Comparison of ENCODE assay signal across 16 mouse cellular contexts in genomic region chr12:108226216-108226615, GRCm38 (mm10). TPM values are rescaled to one million over a fixed set of nuclear protein-coding genes. Genes with fewer than 3 reads are reported as not detected.
DNase-seq lines count a peak whose midpoint lies in the region; ATAC-seq and TF ChIP-seq lines count a peak whose summit lies in the region.
"Had no signal": no experiment of that assay in that cellular context is flagged by ENCODE, and none has a peak within 500 bp of the region (broad histone marks: within the 10 kb centered on the region; RNA-seq: fewer than 3 reads in every experiment).

No protein-coding gene starts in this region.

- no peak for ATAC-seq in forebrain, embryonic 14.5 days
- ATAC-seq in forebrain, postnatal 0 days, result no peak
- ATAC-seq in hindbrain, postnatal 0 days, result no peak
- no peak for ATAC-seq in midbrain, embryonic 12.5 days (ENCODE audit: low FRiP score, low read depth)
- ATAC-seq in midbrain, embryonic 14.5 days (ENCODE audit: low FRiP score, low TSS enrichment), result no peak
- ATAC-seq in liver, embryonic 12.5 days, result no peak
- ATAC-seq: intestine, embryonic 15.5 days had no signal

- H3K4me3 ChIP-seq in forebrain, embryonic 14.5 days (ENCODE audit: low read depth, low read length), result no peak overlapping the region
- no peak overlapping the region for H3K4me3 ChIP-seq in forebrain, postnatal 0 days (ENCODE audit: low read depth, low read length)
- H3K4me3 ChIP-seq in hindbrain, embryonic 10.5 days, result no peak overlapping the region
- no peak overlapping the region for H3K4me3 ChIP-seq in hindbrain, postnatal 0 days (ENCODE audit: low read length)
- H3K4me3 ChIP-seq in midbrain, embryonic 12.5 days, result no peak overlapping the region
- H3K4me3 ChIP-seq in midbrain, embryonic 14.5 days (replicated peaks; ENCODE audit: low read depth, low read length), result no peak overlapping the region
- no peak overlapping the region for H3K4me3 ChIP-seq in liver, embryonic 12.5 days
- H3K4me3 ChIP-seq: intestine, embryonic 15.5 days; liver, embryonic 13.5 days; stomach, embryonic 15.5 days had no signal

- TF ChIP-seq CTCF in forebrain, postnatal 0 days (IDR thresholded peaks at IDR 0.05; ENCODE audit: low read depth), result no peak
- TF ChIP-seq CTCF in hindbrain, postnatal 0 days (IDR thresholded peaks at IDR 0.05; ENCODE audit: low read depth), result no peak

- no peak overlapping the region for H3K27ac ChIP-seq in forebrain, embryonic 14.5 days (ENCODE audit: low read depth, low read length)
- no peak overlapping the region for H3K27ac ChIP-seq in forebrain, postnatal 0 days (ENCODE audit: low read depth, low read length)
- H3K27ac ChIP-seq in hindbrain, embryonic 10.5 days, result peak overlapping the region; percentile 47
- no peak overlapping the region for H3K27ac ChIP-seq in hindbrain, postnatal 0 days
- H3K27ac ChIP-seq in midbrain, embryonic 12.5 days (replicated peaks), result 0 out of 2 replicates have a peak overlapping the region, but pooled peaks have one; percentile 15
- H3K27ac ChIP-seq in midbrain, embryonic 14.5 days (replicated peaks; ENCODE audit: low read depth, low read length), result no peak overlapping the region
- H3K27ac ChIP-seq in liver, embryonic 12.5 days, result no peak overlapping the region
- H3K27ac ChIP-seq: intestine, embryonic 15.5 days; liver, embryonic 13.5 days; stomach, embryonic 15.5 days had no signal

- H3K9ac ChIP-seq in forebrain, embryonic 14.5 days (ENCODE audit: low read length), result peak overlapping the region; percentile 29; the same call in 1 of the 2 replicates
- H3K9ac ChIP-seq in forebrain, postnatal 0 days, result no peak overlapping the region
- H3K9ac ChIP-seq in hindbrain, postnatal 0 days (replicated peaks; ENCODE audit: low read length), result no peak overlapping the region
- no peak overlapping the region for H3K9ac ChIP-seq in midbrain, embryonic 12.5 days (replicated peaks)
- no peak overlapping the region for H3K9ac ChIP-seq in midbrain, embryonic 14.5 days (replicated peaks; ENCODE audit: low read length)
- H3K9ac ChIP-seq in liver, embryonic 12.5 days, result no peak overlapping the region
- H3K9ac ChIP-seq: intestine, embryonic 15.5 days; liver, embryonic 13.5 days; lung, embryonic 14.5 days; stomach, embryonic 15.5 days had no signal

- H3K27me3 ChIP-seq in forebrain, embryonic 14.5 days (replicated peaks; ENCODE audit: control insufficient read depth, insufficient read depth, low read length), result no peaks in the 10 kb centered on the region
- no peaks in the 10 kb centered on the region for H3K27me3 ChIP-seq in forebrain, postnatal 0 days (ENCODE audit: insufficient read depth, low read length)
- H3K27me3 ChIP-seq in hindbrain, embryonic 10.5 days (ENCODE audit: insufficient read depth, poor library complexity, severe bottlenecking), result no peaks in the 10 kb centered on the region
- no peaks in the 10 kb centered on the region for H3K27me3 ChIP-seq in hindbrain, postnatal 0 days (ENCODE audit: insufficient read depth, low read length)
- H3K27me3 ChIP-seq in midbrain, embryonic 12.5 days, result no peaks in the 10 kb centered on the region
- no peaks in the 10 kb centered on the region for H3K27me3 ChIP-seq in midbrain, embryonic 14.5 days (ENCODE audit: control insufficient read depth, insufficient read depth, low read length)
- no peaks in the 10 kb centered on the region for H3K27me3 ChIP-seq in liver, embryonic 12.5 days (replicated peaks)
- H3K27me3 ChIP-seq: intestine, embryonic 15.5 days; liver, embryonic 13.5 days; stomach, embryonic 15.5 days had no signal

- DNase-seq in forebrain, embryonic 14.5 days (ENCODE audit: low spot score), result no peak
- DNase-seq in forebrain, postnatal 0 days, result no peak
- no peak for DNase-seq in hindbrain, embryonic 10.5 days (ENCODE audit: low spot score)
- DNase-seq in hindbrain, postnatal 0 days (ENCODE audit: low spot score), result no peak
- no peak for DNase-seq in midbrain, embryonic 14.5 days
- DNase-seq: adrenal gland, adult 2 months; embryo, embryonic 11 days; kidney, adult 9 months; liver, embryonic 13.5 days; thymus, adult 18-20 months; thymus, postnatal 4 days had no signal

- no peaks in the 10 kb centered on the region for H3K36me3 ChIP-seq in forebrain, embryonic 14.5 days (ENCODE audit: control insufficient read depth, insufficient read depth, low read length)
- H3K36me3 ChIP-seq in forebrain, postnatal 0 days (ENCODE audit: insufficient read depth), result no peaks in the 10 kb centered on the region
- H3K36me3 ChIP-seq in hindbrain, embryonic 10.5 days, result no peaks in the 10 kb centered on the region
- H3K36me3 ChIP-seq in hindbrain, postnatal 0 days (ENCODE audit: insufficient read depth, low read length), result no peaks in the 10 kb centered on the region
- H3K36me3 ChIP-seq in midbrain, embryonic 12.5 days, result no peaks in the 10 kb centered on the region
- no peaks in the 10 kb centered on the region for H3K36me3 ChIP-seq in midbrain, embryonic 14.5 days (ENCODE audit: control insufficient read depth, insufficient read depth, low read length)
- H3K36me3 ChIP-seq in liver, embryonic 12.5 days, result no peaks in the 10 kb centered on the region
- H3K36me3 ChIP-seq: intestine, embryonic 15.5 days; liver, embryonic 13.5 days; stomach, embryonic 15.5 days had no signal

- no peak overlapping the region for H3K4me2 ChIP-seq in forebrain, embryonic 14.5 days (ENCODE audit: low read length)
- no peak overlapping the region for H3K4me2 ChIP-seq in forebrain, postnatal 0 days (ENCODE audit: low read depth)
- no peak overlapping the region for H3K4me2 ChIP-seq in hindbrain, postnatal 0 days (ENCODE audit: low read depth, low read length)
- no peak overlapping the region for H3K4me2 ChIP-seq in midbrain, embryonic 12.5 days (replicated peaks)
- no peak overlapping the region for H3K4me2 ChIP-seq in midbrain, embryonic 14.5 days (ENCODE audit: low read length)
- no peak overlapping the region for H3K4me2 ChIP-seq in liver, embryonic 12.5 days
- H3K4me2 ChIP-seq: intestine, embryonic 15.5 days; liver, embryonic 13.5 days; lung, embryonic 14.5 days; stomach, embryonic 15.5 days had no signal

- H3K9me3 ChIP-seq in forebrain, embryonic 14.5 days (replicated peaks; ENCODE audit: control insufficient read depth, low read length), result no peaks in the 10 kb centered on the region
- no peaks in the 10 kb centered on the region for H3K9me3 ChIP-seq in forebrain, postnatal 0 days (ENCODE audit: low read length)
- no peaks in the 10 kb centered on the region for H3K9me3 ChIP-seq in hindbrain, embryonic 10.5 days
- H3K9me3 ChIP-seq in hindbrain, postnatal 0 days (ENCODE audit: low read length), result no peaks in the 10 kb centered on the region
- H3K9me3 ChIP-seq in midbrain, embryonic 12.5 days, result no peaks in the 10 kb centered on the region
- H3K9me3 ChIP-seq in midbrain, embryonic 14.5 days (ENCODE audit: control insufficient read depth, low read length), result no peaks in the 10 kb centered on the region
- H3K9me3 ChIP-seq in liver, embryonic 12.5 days (replicated peaks), result no peaks in the 10 kb centered on the region
- H3K9me3 ChIP-seq: intestine, embryonic 15.5 days; liver, embryonic 13.5 days; stomach, embryonic 15.5 days had no signal

- peaks cover 28% of the 10 kb centered on the region for H3K4me1 ChIP-seq in forebrain, embryonic 14.5 days (ENCODE audit: control insufficient read depth, insufficient read depth, low read length)
- peaks cover 6% of the 10 kb centered on the region; the same call in 1 of the 2 replicates for H3K4me1 ChIP-seq in forebrain, postnatal 0 days (ENCODE audit: insufficient read depth)
- peaks cover 94% of the 10 kb centered on the region for H3K4me1 ChIP-seq in hindbrain, embryonic 10.5 days (replicated peaks)
- H3K4me1 ChIP-seq in hindbrain, postnatal 0 days (ENCODE audit: insufficient read depth, low read length), result peaks cover 20% of the 10 kb centered on the region
- peaks cover 67% of the 10 kb centered on the region for H3K4me1 ChIP-seq in midbrain, embryonic 12.5 days
- peaks cover 30% of the 10 kb centered on the region for H3K4me1 ChIP-seq in midbrain, embryonic 14.5 days (ENCODE audit: control insufficient read depth, insufficient read depth, low read length)
- peaks cover 44% of the 10 kb centered on the region for H3K4me1 ChIP-seq in liver, embryonic 12.5 days

- 77% methylated on average over 13 of the region's 13 CpGs for WGBS in forebrain, embryonic 14.5 days
- 79% methylated on average over 13 of the region's 13 CpGs for WGBS in forebrain, postnatal 0 days
- 83% methylated on average over 13 of the region's 13 CpGs for WGBS in hindbrain, embryonic 10.5 days
- 69% methylated on average over 13 of the region's 13 CpGs for WGBS in hindbrain, postnatal 0 days
- WGBS in midbrain, embryonic 12.5 days, result 84% methylated on average over 13 of the region's 13 CpGs
- 80% methylated on average over 13 of the region's 13 CpGs for WGBS in midbrain, embryonic 14.5 days
- WGBS in liver, embryonic 12.5 days (ENCODE audit: insufficient replicate concordance), result 67% methylated on average over 13 of the region's 13 CpGs

RNA-seq across cellular contexts. Expression of gene Ccnk, which starts 46.8 kb away (rescaled TPM):
- 8.4 and 10.7 TPM in 2 replicates for polyA plus RNA-seq in forebrain, embryonic 14.5 days (2014; fragmentation: Nextera tagmentation; extraction: Ambion mirVana)
- 13.5 TPM in 2 replicates for total RNA-seq in forebrain, postnatal 0 days (2014; rRNA removed)
- polyA plus RNA-seq in forebrain, postnatal 0 days (2015; fragmentation: Nextera tagmentation; extraction: Ambion mirVana), result 1.9 and 2.4 TPM in 2 replicates
- 2.9 and 3.3 TPM in 2 replicates for polyA plus RNA-seq in hindbrain, embryonic 10.5 days (2016; fragmentation: Nextera tagmentation; extraction: Ambion mirVana)
- total RNA-seq in hindbrain, postnatal 0 days (2014; rRNA removed), result 8.0 and 10.7 TPM in 2 replicates
- polyA plus RNA-seq in hindbrain, postnatal 0 days (2015; fragmentation: Nextera tagmentation; extraction: Ambion mirVana), result 2.3 and 2.8 TPM in 2 replicates
- polyA plus RNA-seq in midbrain, embryonic 12.5 days (2016; fragmentation: Nextera tagmentation; extraction: Ambion mirVana), result 3.8 and 4.0 TPM in 2 replicates
- polyA plus RNA-seq in midbrain, embryonic 14.5 days (2014; fragmentation: Nextera tagmentation; extraction: Ambion mirVana), result 6.0 and 7.4 TPM in 2 replicates
- 2.3 and 3.0 TPM in 2 replicates for polyA plus RNA-seq in liver, embryonic 12.5 days (2016; fragmentation: Nextera tagmentation; extraction: Ambion mirVana)

RNA-seq across cellular contexts. Expression of gene Setd3, which starts 47.1 kb away (rescaled TPM):
- polyA plus RNA-seq in forebrain, embryonic 14.5 days (2014; fragmentation: Nextera tagmentation; extraction: Ambion mirVana), result 85.9 and 88.9 TPM in 2 replicates
- total RNA-seq in forebrain, postnatal 0 days (2014; rRNA removed), result 124 and 126 TPM in 2 replicates
- polyA plus RNA-seq in forebrain, postnatal 0 days (2015; fragmentation: Nextera tagmentation; extraction: Ambion mirVana), result 92.5 and 102 TPM in 2 replicates
- polyA plus RNA-seq in hindbrain, embryonic 10.5 days (2016; fragmentation: Nextera tagmentation; extraction: Ambion mirVana), result 76.9 and 82.1 TPM in 2 replicates
- total RNA-seq in hindbrain, postnatal 0 days (2014; rRNA removed), result 57.4 and 61.3 TPM in 2 replicates
- 87.1 and 90.4 TPM in 2 replicates for polyA plus RNA-seq in hindbrain, postnatal 0 days (2015; fragmentation: Nextera tagmentation; extraction: Ambion mirVana)
- polyA plus RNA-seq in midbrain, embryonic 12.5 days (2016; fragmentation: Nextera tagmentation; extraction: Ambion mirVana), result 97.7 and 99.4 TPM in 2 replicates
- polyA plus RNA-seq in midbrain, embryonic 14.5 days (2014; fragmentation: Nextera tagmentation; extraction: Ambion mirVana), result 75.5 and 93.3 TPM in 2 replicates
- 71.3 and 76.4 TPM in 2 replicates for polyA plus RNA-seq in liver, embryonic 12.5 days (2016; fragmentation: Nextera tagmentation; extraction: Ambion mirVana)

RNA-seq across cellular contexts. Expression of gene Ccdc85c, which starts 49.0 kb away (rescaled TPM):
- 13.6 and 14.5 TPM in 2 replicates for polyA plus RNA-seq in forebrain, embryonic 14.5 days (2014; fragmentation: Nextera tagmentation; extraction: Ambion mirVana)
- 66.1 and 68.0 TPM in 2 replicates for total RNA-seq in forebrain, postnatal 0 days (2014; rRNA removed)
- polyA plus RNA-seq in forebrain, postnatal 0 days (2015; fragmentation: Nextera tagmentation; extraction: Ambion mirVana), result 15.5 and 16.2 TPM in 2 replicates
- 14.3 and 16.0 TPM in 2 replicates for polyA plus RNA-seq in hindbrain, embryonic 10.5 days (2016; fragmentation: Nextera tagmentation; extraction: Ambion mirVana)
- 86.3 and 94.7 TPM in 2 replicates for total RNA-seq in hindbrain, postnatal 0 days (2014; rRNA removed)
- 16.9 and 17.0 TPM in 2 replicates for polyA plus RNA-seq in hindbrain, postnatal 0 days (2015; fragmentation: Nextera tagmentation; extraction: Ambion mirVana)
- polyA plus RNA-seq in midbrain, embryonic 12.5 days (2016; fragmentation: Nextera tagmentation; extraction: Ambion mirVana), result 17.0 and 21.6 TPM in 2 replicates
- 20.9 and 22.3 TPM in 2 replicates for polyA plus RNA-seq in midbrain, embryonic 14.5 days (2014; fragmentation: Nextera tagmentation; extraction: Ambion mirVana)
- polyA plus RNA-seq in liver, embryonic 12.5 days (2016; fragmentation: Nextera tagmentation; extraction: Ambion mirVana), result 3.3 and 3.4 TPM in 2 replicates

Comparison
In these comparisons a context has a peak if more than half of its experiments do, and no peak if none do; other contexts are left out.
1. H3K27ac ChIP-seq: peak in hindbrain, embryonic 10.5 days (single experiment) and midbrain, embryonic 12.5 days (single experiment); none in forebrain, embryonic 14.5 days (single experiment), forebrain, postnatal 0 days (single experiment), hindbrain, postnatal 0 days (single experiment), midbrain, embryonic 14.5 days (single experiment) and liver, embryonic 12.5 days (single experiment).